Mouse (Mus musculus) liver, embryonic 12.5 days (tissue): ENCODE results near the gene Tmem63b. TPM values are rescaled to one million over a fixed set of nuclear protein-coding genes. Genes with fewer than 3 reads are reported as not detected.

Experiments used
- ATAC-seq: fragments of 200-750 bp; cut with Nextera tagmentation; 2 replicates; pipeline ENCODE4 v1.8.0; 2017; ENCODE audit warnings: moderate number of reproducible peaks, mild to moderate bottlenecking, moderate library complexity
- H3K27ac ChIP-seq: fragments of 300-500 bp; sonication (generic); 2 replicates; pipeline ENCODE4 v1.5.1; 2016; ENCODE audit warnings: mild to moderate bottlenecking
- H3K27me3 ChIP-seq: fragments of 300-500 bp; sonication (generic); replicated peaks from 2 replicates; pipeline ENCODE4 v1.6.1; 2016; ENCODE audit warnings: mild to moderate bottlenecking, moderate library complexity
- H3K36me3 ChIP-seq: fragments of 300-500 bp; sonication (generic); 2 replicates; pipeline ENCODE4 v1.6.1; 2016; ENCODE audit warnings: mild to moderate bottlenecking, moderate library complexity
- H3K4me1 ChIP-seq: fragments of 300-500 bp; sonication (generic); 2 replicates; pipeline ENCODE4 v1.6.1; 2016
- H3K4me2 ChIP-seq: fragments of 300-500 bp; sonication (generic); 2 replicates; pipeline ENCODE4 v1.6.1; 2016; ENCODE audit warnings: mild to moderate bottlenecking, moderate library complexity
- H3K4me3 ChIP-seq: fragments of 300-500 bp; sonication (generic); 2 replicates; pipeline ENCODE4 v1.5.1; 2016; ENCODE audit warnings: mild to moderate bottlenecking, moderate library complexity
- H3K9ac ChIP-seq: fragments of 300-500 bp; sonication (generic); 2 replicates; pipeline ENCODE4 v1.6.1; 2016; ENCODE audit warnings: mild to moderate bottlenecking, moderate library complexity
- H3K9me3 ChIP-seq: fragments of 300-500 bp; sonication (generic); replicated peaks from 2 replicates; pipeline ENCODE4 v1.6.1; 2016; ENCODE audit warnings: mild to moderate bottlenecking, moderate library complexity
- WGBS: fragments of 180-500 bp; shearing (Covaris S2); methylation state at CpG from one replicate; pipeline ENCODE4 v1.1.7; 2016; ENCODE audit not compliant: insufficient replicate concordance; 5-methylcytosine and 5-hydroxymethylcytosine counted together
- polyA plus RNA-seq: library from polyadenylated mRNA; unstranded; fragments of >200 nt; fragmentation: Nextera tagmentation; extraction: Ambion mirVana; gene quantifications from 2 replicates; pipeline ENCODE4 v1.2.1, GENCODE M21; 2016

Tmem63b gene
- polyA plus RNA-seq, 1 experiment from 2014 or later, result 13.7 TPM

DNA sequence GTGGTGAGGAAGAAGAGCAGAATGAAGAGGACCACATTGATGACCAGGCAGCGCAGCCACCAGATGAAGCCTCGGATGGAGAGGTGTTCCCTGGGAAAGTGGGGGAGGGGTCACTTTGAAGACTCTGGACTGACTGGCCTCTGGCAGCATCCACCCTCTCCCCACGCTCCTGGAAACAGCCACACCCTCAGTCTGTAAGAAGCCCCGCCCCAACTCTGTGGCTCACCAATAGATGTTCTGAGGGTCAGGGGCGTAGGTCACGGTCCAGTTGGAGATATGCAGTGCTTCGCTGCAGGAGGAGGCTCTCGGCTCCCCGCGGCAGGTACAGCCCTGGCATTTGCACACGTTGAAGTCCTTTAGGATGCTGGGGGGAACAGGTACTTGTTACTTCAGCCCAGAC, 20.6 kb downstream of the Tmem63b start:
- ATAC-seq, result no peak
- Histone ChIP-seq H3K9me3 (no peaks in the 10 kb centered on the region), H3K27ac (no peak overlapping the region), H3K4me1 (peaks cover 11% of the 10 kb centered on the region), H3K9ac (no peak overlapping the region), H3K27me3 (no peaks in the 10 kb centered on the region), H3K4me2 (no peak overlapping the region), H3K4me3 (no peak overlapping the region), H3K36me3 (peaks cover 60% of the 10 kb centered on the region)
- 61% methylated on average over 11 of the region's 11 CpGs for WGBS

DNA sequence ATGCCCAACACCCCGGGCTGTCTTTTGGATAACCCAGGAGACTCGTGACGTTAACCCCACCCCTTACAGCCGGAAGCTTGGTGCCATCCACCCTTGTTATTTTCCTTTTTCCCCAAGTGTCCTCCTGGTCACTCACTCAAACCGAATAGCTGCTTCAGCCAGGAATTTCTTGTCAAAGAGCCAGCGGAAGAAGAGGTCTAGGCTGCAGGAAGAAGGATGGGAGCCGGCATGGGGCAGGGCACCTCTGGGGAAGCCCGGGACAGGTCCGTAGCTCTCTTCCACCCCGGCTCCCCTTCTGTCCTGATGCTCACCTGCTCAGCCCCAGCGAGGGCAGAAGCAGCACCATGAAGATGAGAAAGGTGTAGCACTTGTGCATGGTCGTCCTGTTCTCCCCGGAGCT, 22.1 kb downstream of the Tmem63b start:
- Histone ChIP-seq H3K4me3 (no peak overlapping the region), H3K4me2 (no peak overlapping the region), H3K27ac (no peak overlapping the region), H3K36me3 (peaks cover 51% of the 10 kb centered on the region), H3K4me1 (peaks cover 16% of the 10 kb centered on the region), H3K9me3 (no peaks in the 10 kb centered on the region), H3K27me3 (no peaks in the 10 kb centered on the region), H3K9ac (no peak overlapping the region)
- ATAC-seq, result no peak
- 84% methylated on average over 13 of the region's 13 CpGs for WGBS

DNA sequence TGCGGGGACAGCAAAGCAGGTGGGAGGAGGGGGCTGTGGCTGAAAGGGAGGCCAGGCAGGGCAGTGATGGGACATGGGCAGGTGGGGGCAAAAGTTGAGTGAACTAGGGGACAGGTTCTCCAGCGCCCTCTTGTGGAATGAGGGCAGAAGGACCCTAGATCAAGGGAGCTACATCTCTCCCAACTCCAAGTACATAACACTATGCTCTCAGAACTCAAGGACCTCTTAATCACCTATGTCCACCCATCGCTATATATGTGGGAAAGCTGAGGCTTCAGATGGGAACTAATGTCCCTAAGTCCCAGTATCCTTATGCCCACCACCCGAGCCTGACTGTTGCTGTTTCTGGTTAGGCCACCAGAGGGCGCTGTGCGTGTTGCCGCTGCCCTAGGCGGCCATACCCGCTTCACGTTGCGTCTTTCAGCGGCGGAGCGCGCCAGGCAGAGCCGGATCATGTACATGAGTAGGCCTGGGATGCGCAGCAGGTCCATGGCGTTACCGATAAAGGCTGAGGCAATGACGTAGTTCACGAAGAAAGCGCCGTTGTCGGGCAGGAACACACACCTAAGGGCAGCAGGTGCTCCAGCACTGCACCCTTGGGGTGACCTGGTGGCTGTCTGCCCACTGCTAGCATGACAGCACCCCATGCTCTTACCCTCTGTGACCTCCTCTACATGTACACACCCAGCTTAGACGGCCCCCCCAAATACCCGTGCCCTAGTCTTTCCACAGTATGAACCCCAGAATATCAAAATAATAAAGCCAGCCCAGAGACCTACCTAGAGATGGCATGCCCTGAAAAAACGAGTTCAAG, 23.4 kb downstream of the Tmem63b start:
- no peak overlapping the region for H3K9ac ChIP-seq
- peak; percentile 51 for ATAC-seq

DNA sequence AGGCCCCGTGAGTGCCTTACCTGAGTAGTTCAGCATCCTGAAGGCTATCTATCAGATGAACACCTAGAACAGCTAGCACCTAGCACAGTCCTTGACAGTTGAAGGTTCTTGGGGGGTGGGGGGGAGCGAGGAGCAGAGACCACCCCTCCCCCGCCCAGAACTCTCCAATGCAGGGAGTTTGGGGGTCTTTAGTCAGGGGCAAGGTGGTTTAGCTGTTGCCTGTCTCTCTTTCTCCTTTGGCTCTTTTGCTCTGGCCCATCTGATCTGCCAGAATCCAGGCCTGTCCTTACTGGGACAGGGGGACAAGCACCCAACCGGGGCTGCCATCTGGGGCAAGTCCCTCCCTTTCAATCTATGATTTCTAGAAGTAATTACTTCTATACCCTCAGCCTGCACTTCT, 27.5 kb downstream of the Tmem63b start, which contains the start of gene Capn11:
Gene Capn11 (minus strand): TSS at position 101 of the 400 bp plus-strand sequence.
- no peak within 1 kb of the TSS for H3K4me2 ChIP-seq
- H3K4me3 ChIP-seq, result no peak within 1 kb of the TSS
- ATAC-seq, result no peak
- no peaks in the 10 kb centered on the region for H3K27me3 ChIP-seq
- peaks cover 8% of the 10 kb centered on the region; the same call in 1 of the 2 replicates for H3K36me3 ChIP-seq
- H3K9me3 ChIP-seq, result no peaks in the 10 kb centered on the region
- no peak within 1 kb of the TSS for H3K27ac ChIP-seq
- WGBS, result 61% methylated on average over 4 of the region's 4 CpGs
- H3K4me1 ChIP-seq, result peaks cover 11% of the 10 kb centered on the region
- no peak within 1 kb of the TSS for H3K9ac ChIP-seq

More for the DNA sequence above, 23.4 kb downstream of the Tmem63b start:
- Histone ChIP-seq H3K36me3 (peaks cover 45% of the 10 kb centered on the region), H3K4me2 (peak overlapping the region; percentile 53), H3K9me3 (no peaks in the 10 kb centered on the region), H3K27me3 (no peaks in the 10 kb centered on the region), H3K4me3 (peak overlapping the region; percentile 19; the same call in 1 of the 2 replicates), H3K27ac (no peak overlapping the region), H3K4me1 (peaks cover 16% of the 10 kb centered on the region)
- WGBS, result 23% methylated on average over 27 of the region's 27 CpGs

DNA sequence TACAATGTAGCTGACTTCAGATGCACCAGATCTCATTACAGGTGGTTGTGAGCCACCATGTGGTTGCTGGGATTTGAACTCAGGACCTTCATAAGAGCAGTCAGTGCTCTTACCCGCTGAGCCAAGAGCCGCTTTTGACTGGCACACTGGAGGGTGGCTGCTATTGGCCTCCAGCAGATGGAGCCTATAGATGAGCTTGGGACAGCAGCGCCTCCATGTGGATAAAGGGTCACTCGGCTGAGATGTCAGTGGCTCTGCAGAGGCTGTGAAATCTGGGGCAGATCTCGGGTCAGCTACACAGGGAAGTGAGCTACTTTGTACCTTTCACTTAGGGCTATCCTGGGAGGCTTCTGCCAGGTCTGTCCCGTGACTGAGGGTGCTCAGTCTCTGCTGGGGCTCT, 30.9 kb downstream of the Tmem63b start:
- H3K27ac ChIP-seq, result no peak overlapping the region
- peaks cover 22% of the 10 kb centered on the region for H3K4me1 ChIP-seq
- no peak overlapping the region for H3K9ac ChIP-seq
- no peaks in the 10 kb centered on the region for H3K36me3 ChIP-seq
- peak; percentile 45; the same call in 1 of the 2 replicates for ATAC-seq
- WGBS, result 12% methylated on average over 6 of the region's 6 CpGs
- no peak overlapping the region for H3K4me2 ChIP-seq
- H3K4me3 ChIP-seq, result no peak overlapping the region
- no peaks in the 10 kb centered on the region for H3K9me3 ChIP-seq
- no peaks in the 10 kb centered on the region for H3K27me3 ChIP-seq

DNA sequence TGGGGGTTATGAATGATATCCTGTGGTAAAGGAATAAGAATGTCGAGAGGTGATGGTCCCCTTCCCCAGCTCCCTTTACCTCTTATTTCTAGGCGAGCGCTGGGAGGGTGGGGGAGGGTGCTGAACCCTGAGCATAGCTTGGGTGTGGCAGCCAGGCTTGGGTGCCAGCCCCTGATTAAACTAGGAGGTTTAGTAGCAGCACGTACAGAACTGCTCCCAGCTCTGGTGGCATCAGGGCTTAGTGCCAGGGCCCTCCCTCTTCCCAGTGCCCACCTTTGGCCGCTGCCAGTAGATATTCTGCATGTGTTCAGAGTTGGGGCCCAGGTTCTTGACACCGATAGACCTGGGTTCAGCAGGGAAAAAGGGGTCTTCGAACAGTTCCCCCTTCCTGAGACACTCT, 33.5 kb downstream of the Tmem63b start:
- Histone ChIP-seq H3K9ac (no peak overlapping the region), H3K4me3 (no peak overlapping the region), H3K36me3 (no peaks in the 10 kb centered on the region), H3K27me3 (no peaks in the 10 kb centered on the region), H3K27ac (no peak overlapping the region), H3K4me1 (peaks cover 17% of the 10 kb centered on the region), H3K9me3 (no peaks in the 10 kb centered on the region), H3K4me2 (peak overlapping the region; percentile 10)
- 48% methylated on average over 7 of the region's 7 CpGs for WGBS
- peak; percentile 80 for ATAC-seq

DNA sequence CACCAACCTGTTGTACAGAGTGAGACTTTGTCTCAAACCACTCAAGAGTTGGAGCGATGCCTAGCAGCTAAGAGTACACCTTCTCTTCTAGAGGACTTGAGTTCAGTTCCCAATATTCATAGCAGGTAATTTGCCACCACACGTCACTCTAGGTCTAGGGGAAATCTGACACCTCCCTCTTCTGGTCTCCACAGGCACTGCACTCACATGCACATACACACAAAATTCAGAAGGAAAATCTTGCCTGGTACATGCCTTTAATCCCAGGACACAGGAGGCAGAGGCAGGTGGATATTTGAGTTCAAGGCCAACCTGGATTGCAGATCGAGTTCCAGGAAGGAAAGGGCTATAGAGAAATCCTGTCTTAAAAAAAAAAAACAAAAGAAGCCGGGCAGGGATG, 42.5 kb downstream of the Tmem63b start:
- WGBS, result 79% methylated on average over 4 of the region's 4 CpGs
- Histone ChIP-seq H3K4me3 (no peak overlapping the region), H3K27me3 (peaks cover 12% of the 10 kb centered on the region), H3K4me2 (no peak overlapping the region), H3K9me3 (no peaks in the 10 kb centered on the region; the same call in 1 of the 2 replicates), H3K4me1 (no peaks in the 10 kb centered on the region; the same call in 1 of the 2 replicates), H3K36me3 (no peaks in the 10 kb centered on the region), H3K27ac (no peak overlapping the region), H3K9ac (no peak overlapping the region)
- ATAC-seq, result no peak

DNA sequence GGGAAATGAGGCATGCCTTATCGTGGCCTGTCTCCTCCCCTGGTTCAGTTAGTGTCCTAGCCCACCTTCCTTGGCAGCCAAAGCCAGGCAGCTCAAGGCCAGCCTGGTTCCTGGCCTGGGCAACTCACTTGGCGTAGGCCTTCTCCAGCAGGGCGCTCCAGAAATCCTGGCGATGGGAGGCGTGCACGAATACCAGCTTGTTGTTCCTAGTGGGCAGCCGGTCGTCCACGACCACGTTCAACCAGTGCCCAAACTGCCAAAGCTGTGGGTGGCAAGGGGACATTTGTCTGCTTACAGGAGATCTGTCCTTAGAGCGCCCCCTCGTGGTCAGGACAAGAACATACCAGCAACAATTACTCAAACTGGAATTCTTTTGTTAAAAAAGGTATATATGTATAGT, 44.0 kb downstream of the Tmem63b start:
- H3K9ac ChIP-seq, result no peak overlapping the region
- ATAC-seq, result no peak
- 14% methylated on average over 12 of the region's 12 CpGs for WGBS

DNA sequence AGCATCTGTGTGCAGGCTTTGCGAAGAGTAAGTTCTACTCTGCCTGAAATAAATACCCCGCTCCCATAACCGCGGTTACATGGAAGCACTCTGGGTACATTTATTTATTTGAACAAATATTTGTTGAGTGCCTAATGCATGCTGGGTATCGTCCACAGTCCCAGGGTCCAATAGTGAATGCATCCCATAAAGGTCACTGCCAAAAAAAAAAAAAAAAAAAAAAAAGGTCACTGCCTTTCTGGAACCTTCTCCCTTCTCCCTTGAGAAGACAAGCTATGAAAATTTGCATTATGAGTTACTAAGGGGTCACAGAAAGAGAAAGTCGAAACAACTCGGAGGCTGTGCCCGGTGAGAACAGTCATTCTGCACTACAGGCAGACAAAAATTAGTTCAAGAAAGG, 44.7 kb downstream of the Tmem63b start:
- peaks cover 17% of the 10 kb centered on the region for H3K27me3 ChIP-seq
- no peak overlapping the region for H3K9ac ChIP-seq
- 78% methylated on average over 8 of the region's 8 CpGs for WGBS
- no peaks in the 10 kb centered on the region for H3K36me3 ChIP-seq
- no peak overlapping the region for H3K4me3 ChIP-seq
- no peak overlapping the region for H3K27ac ChIP-seq
- H3K4me1 ChIP-seq, result no peaks in the 10 kb centered on the region; the same call in 1 of the 2 replicates
- no peaks in the 10 kb centered on the region; the same call in 1 of the 2 replicates for H3K9me3 ChIP-seq
- no peak overlapping the region for H3K4me2 ChIP-seq
- ATAC-seq, result no peak

More for the DNA sequence above, 44.0 kb downstream of the Tmem63b start:
- H3K4me2 ChIP-seq, result no peak overlapping the region
- H3K4me3 ChIP-seq, result no peak overlapping the region
- H3K9me3 ChIP-seq, result no peaks in the 10 kb centered on the region; the same call in 1 of the 2 replicates
- H3K27me3 ChIP-seq, result peaks cover 17% of the 10 kb centered on the region
- H3K36me3 ChIP-seq, result no peaks in the 10 kb centered on the region
- no peak overlapping the region for H3K27ac ChIP-seq
- no peaks in the 10 kb centered on the region; the same call in 1 of the 2 replicates for H3K4me1 ChIP-seq

DNA sequence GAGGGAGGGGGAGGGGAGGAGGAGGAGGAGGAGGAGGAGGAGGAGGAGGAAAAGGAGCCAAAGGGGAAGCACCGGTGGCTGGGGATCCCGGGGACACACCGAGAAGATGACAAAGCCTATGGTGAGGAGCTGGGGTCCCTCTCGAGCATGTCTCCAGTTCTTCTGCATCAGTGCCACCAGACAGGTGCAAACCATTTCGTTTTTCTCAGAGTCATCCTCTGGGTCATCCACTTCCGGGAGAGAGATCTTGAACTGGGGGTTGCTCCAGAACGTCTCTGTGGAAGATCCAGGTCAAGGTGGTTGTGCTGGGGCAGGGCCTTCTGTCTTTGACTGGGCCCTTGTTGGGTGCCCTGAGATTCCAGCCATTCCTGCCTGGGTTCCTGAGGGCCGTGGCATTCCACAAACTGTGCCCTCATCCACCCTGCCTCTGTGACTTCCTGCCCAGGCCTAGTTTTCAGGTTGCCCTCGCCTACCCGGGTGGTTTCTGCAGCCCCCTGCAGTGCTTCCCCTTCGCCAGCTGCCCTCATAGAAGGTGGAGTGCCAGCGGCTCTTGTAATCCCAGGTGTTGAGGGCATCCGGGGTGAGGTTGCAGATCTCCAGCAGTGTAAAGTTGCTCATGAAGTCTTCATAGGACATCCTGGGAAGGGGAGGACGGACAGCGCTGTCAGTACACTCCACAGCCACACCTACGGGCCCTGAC, 48.0 kb downstream of the Tmem63b start:
- H3K27ac ChIP-seq, result no peak overlapping the region
- no peaks in the 10 kb centered on the region; the same call in 1 of the 2 replicates for H3K4me1 ChIP-seq
- H3K4me2 ChIP-seq, result no peak overlapping the region
- no peaks in the 10 kb centered on the region for H3K9me3 ChIP-seq
- ATAC-seq, result no peak
- WGBS, result 63% methylated on average over 16 of the region's 16 CpGs
- no peaks in the 10 kb centered on the region for H3K36me3 ChIP-seq
- H3K9ac ChIP-seq, result no peak overlapping the region
- H3K4me3 ChIP-seq, result no peak overlapping the region
- H3K27me3 ChIP-seq, result peaks cover 23% of the 10 kb centered on the region

DNA sequence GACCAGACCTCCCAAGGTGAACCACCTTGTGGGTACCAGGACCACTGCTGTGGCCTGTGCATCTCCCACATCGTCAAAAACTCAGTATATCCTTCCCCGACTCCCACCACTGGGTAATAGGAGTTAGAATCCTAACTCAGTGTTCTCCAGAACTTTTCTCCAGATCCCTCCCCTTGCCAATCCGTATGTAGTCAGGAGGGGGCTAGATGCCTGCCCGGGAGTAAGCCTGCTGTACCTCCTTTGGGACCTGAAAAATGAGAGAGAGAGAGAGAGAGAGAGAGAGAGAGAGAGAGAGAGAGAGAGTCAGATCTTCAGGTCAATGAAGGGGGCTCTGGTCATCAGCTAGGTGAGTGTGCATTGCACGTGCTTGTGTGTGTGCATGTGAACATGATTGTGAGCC, 52.7 kb downstream of the Tmem63b start:
- WGBS, result 70% methylated on average over 5 of the region's 5 CpGs

DNA sequence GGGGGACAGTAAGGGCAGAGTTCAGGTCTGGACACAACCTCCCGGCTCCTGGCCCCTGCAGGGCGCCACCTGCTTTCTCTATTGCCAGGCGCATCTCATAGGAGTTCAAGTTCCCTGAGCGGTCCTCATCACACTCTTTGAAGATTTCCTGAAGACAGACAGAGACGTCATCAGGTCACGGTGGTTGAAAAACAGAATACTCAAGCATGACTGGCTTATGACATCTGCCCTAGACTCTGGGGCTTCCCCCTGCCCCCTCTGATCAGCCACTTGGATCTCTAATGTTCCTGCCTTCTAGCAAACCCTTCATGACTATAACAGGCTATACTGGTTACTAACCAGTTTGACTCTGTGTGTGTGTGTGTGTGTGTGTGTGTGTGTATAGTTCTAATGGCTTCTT, 54.8 kb downstream of the Tmem63b start:
- no peak overlapping the region for H3K4me2 ChIP-seq
- H3K27ac ChIP-seq, result no peak overlapping the region
- H3K36me3 ChIP-seq, result no peaks in the 10 kb centered on the region
- no peak overlapping the region for H3K4me3 ChIP-seq
- H3K4me1 ChIP-seq, result peaks cover 36% of the 10 kb centered on the region
- H3K9me3 ChIP-seq, result no peaks in the 10 kb centered on the region
- 58% methylated on average over 6 of the region's 6 CpGs for WGBS
- H3K27me3 ChIP-seq, result peaks cover 51% of the 10 kb centered on the region
- ATAC-seq, result no peak
- H3K9ac ChIP-seq, result no peak overlapping the region

More for the DNA sequence above, 52.7 kb downstream of the Tmem63b start:
- no peak overlapping the region for H3K27ac ChIP-seq
- ATAC-seq, result no peak
- peaks cover 40% of the 10 kb centered on the region for H3K27me3 ChIP-seq
- H3K4me3 ChIP-seq, result no peak overlapping the region
- no peaks in the 10 kb centered on the region for H3K36me3 ChIP-seq
- no peak overlapping the region for H3K9ac ChIP-seq
- no peak overlapping the region for H3K4me2 ChIP-seq
- no peaks in the 10 kb centered on the region for H3K9me3 ChIP-seq
- peaks cover 24% of the 10 kb centered on the region for H3K4me1 ChIP-seq
